Mouse (Mus musculus): ENCODE data around the gene Galk1.

The Galk1 gene

GRCm38 (mm10) chr11:115983291-115983690, 29.2 kb downstream of the Galk1 start:
- no peak for DNase-seq (ENCODE audit: low read depth)

DNA sequence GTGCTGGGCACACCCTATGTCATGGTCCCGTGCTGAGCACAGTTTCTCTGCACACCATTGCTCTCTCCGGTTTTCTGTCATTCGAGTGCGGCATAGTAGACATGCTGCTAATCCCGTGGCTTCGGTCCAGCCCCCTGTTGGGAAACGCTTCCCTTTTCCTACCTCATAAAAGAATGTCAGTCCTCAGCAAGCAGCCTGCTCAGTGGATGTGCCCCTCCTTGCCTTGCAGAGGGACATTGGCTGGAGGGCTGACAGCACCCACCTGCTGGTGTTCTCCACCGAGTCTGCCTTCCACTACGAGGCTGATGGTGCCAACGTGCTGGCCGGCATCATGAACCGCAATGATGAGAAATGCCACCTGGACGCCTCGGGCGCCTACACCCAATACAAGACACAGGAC, 30.0 kb downstream of the Galk1 start:
- DNase-seq (ENCODE audit: low read depth): no peak

DNA sequence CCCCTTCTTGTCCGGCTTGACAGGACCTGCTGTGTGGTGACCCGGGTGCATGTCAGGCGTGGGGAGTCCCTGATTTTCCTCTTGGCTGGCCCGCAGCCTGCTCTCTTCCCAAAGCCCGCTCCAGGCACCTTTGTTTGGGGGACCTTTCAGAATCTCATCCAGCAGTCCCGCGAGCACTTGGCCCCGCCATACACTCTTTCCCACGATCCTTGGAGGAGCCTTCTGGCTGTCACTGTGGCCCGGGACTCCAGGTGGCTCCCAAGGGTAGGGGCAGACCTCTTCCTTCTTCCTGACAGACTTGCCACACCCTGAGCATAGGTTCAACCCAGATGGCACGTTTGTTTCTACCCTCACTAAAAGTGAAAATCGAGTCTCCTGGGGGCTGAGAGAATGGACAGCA, 37.0 kb downstream of the Galk1 start:
- no peak for DNase-seq (ENCODE audit: low read depth)

GRCm38 (mm10) chr11:115975083-115975420, 37.5 kb downstream of the Galk1 start:
- DNase-seq (ENCODE audit: low read depth): no peak

GRCm38 (mm10) chr11:115974309-115975082, 38.0 kb downstream of the Galk1 start, which contains the start of gene Itgb4:
TSS of gene Itgb4 (plus strand) at chr11:115974709.
- no peak for DNase-seq (ENCODE audit: low read depth)

GRCm38 (mm10) chr11:115971016-115971415, 41.5 kb downstream of the Galk1 start:
- peak; percentile 58 for DNase-seq (ENCODE audit: low read depth)

- DNase-seq (ENCODE audit: low read depth): peak; percentile 83
Observed at GRCm38 (mm10) chr11:115970006-115970673, 42.4 kb downstream of the Galk1 start.

DNA sequence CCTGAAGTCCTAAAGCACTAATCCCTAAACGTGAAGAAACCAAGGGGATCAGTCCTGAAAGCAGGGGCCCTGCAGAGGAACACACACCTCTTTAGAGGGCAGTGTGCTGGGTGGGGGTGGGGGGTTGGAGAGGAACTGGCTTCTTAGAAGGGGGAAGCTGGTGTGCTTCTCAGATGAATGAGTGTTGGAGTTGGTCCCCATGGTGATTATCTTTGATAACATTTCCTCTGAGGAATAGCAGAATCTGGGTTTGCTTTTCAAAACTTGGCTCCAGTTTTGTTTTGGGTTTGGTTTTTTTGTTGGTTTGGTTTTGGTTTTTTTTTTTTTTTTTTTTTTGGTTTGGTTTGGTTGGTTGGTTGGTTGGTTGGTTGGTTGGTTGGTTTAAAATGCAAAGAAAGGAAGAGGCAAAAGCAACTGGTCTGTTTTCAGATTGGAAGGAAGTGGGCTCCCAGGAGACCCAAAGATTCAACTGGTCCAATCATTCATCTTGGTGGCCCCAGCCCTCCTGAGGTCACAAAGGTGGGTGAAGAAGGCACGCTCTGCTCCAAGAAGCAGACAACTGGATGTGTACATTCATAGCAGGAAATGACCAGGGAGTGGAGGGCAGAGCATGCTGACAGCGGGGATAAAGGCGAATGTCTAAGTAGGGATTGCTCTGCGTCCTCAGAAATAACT, 43.7 kb downstream of the Galk1 start:
- DNase-seq (ENCODE audit: low read depth): peak; percentile 57

- DNase-seq (ENCODE audit: low read depth): peak; percentile 77
Observed at GRCm38 (mm10) chr11:115964977-115965604, 47.4 kb downstream of the Galk1 start.

GRCm38 (mm10) chr11:115962651-115963412, 49.7 kb downstream of the Galk1 start:
- DNase-seq (ENCODE audit: low read depth): no peak

GRCm38 (mm10) chr11:115959018-115959417, 53.5 kb downstream of the Galk1 start:
- no peak for DNase-seq (ENCODE audit: low read depth)
